Mouse (Mus musculus) heart, embryonic 11.5 days (tissue): ENCODE data around the gene Zfp945. TPM values are rescaled to one million over a fixed set of nuclear protein-coding genes. Genes with fewer than 3 reads are reported as not detected.

Experiments
- ATAC-seq: fragments of 200-750 bp; cut with Nextera tagmentation; replicated peaks from 2 replicates; pipeline ENCODE4 v1.8.0; 2017; ENCODE audit warnings: moderate library complexity; ENCODE audit not compliant: insufficient number of reproducible peaks, low FRiP score, low TSS enrichment
- H3K27ac ChIP-seq: fragments of 300-500 bp; sonication (generic); 2 replicates; pipeline ENCODE4 v1.5.1; 2014; ENCODE audit warnings: mild to moderate bottlenecking, low read depth, low read length
- H3K27me3 ChIP-seq: fragments of 300-500 bp; sonication (generic); 2 replicates; pipeline ENCODE4 v1.6.1; 2014; ENCODE audit warnings: mild to moderate bottlenecking, low read length, mixed read lengths; ENCODE audit not compliant: control insufficient read depth, insufficient read depth
- H3K36me3 ChIP-seq: fragments of 300-500 bp; sonication (generic); 2 replicates; pipeline ENCODE4 v1.6.1; 2014; ENCODE audit warnings: mild to moderate bottlenecking, low read length, moderate library complexity, mixed read lengths; ENCODE audit not compliant: control insufficient read depth, insufficient read depth
- H3K4me1 ChIP-seq: fragments of 300-500 bp; sonication (generic); 2 replicates; pipeline ENCODE4 v1.6.1; 2014; ENCODE audit warnings: low read length; ENCODE audit not compliant: control insufficient read depth, insufficient read depth
- H3K4me2 ChIP-seq: fragments of 300-500 bp; sonication (generic); 2 replicates; pipeline ENCODE4 v1.6.1; 2014; ENCODE audit warnings: mild to moderate bottlenecking, moderate library complexity
- H3K4me3 ChIP-seq: fragments of 300-500 bp; sonication (generic); 2 replicates; pipeline ENCODE4 v1.5.1; 2014; ENCODE audit warnings: low read depth, low read length
- H3K9ac ChIP-seq: fragments of 300-500 bp; sonication (generic); 2 replicates; pipeline ENCODE4 v1.6.1; 2014; ENCODE audit warnings: mild to moderate bottlenecking, low read depth, low read length, moderate library complexity
- H3K9me3 ChIP-seq: fragments of 300-500 bp; sonication (generic); replicated peaks from 2 replicates; pipeline ENCODE4 v1.6.1; 2016; ENCODE audit warnings: low read length; ENCODE audit not compliant: control insufficient read depth
- WGBS: fragments of 180-500 bp; shearing (Covaris S2); extraction: QIAGEN DNeasy Blood & Tissue Kit; methylation state at CpG from one replicate; pipeline ENCODE4 v1.1.7; 2014; ENCODE audit not compliant: insufficient replicate concordance; 5-methylcytosine and 5-hydroxymethylcytosine counted together
- polyA plus RNA-seq: library from polyadenylated mRNA; unstranded; fragments of >200 nt; fragmentation: Nextera tagmentation; extraction: Ambion mirVana; gene quantifications from 2 replicates; pipeline ENCODE4 v1.2.1, GENCODE M21; 2014

The Zfp945 gene
- polyA plus RNA-seq, 1 experiment from 2014 or later = 16.3 TPM

DNA sequence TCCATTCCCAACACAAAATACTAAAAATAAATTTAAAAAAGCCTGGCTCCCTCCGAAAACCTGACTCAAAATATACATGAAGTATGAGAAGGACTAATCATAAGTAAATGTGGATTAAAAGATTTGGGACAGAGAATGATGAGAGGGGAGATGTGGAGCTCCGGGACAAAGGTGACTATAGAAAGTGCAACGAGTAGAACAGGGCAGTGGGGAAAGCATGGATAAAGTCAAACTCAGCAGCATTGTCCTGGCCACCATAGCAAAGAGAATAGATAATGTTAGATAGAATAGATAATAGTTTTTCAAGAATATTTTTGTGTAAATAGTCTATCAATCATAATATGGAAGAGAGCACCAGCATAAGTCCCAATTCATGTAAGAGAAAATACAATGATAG lies 48.7 kb downstream of the Zfp945 start:
- no peaks in the 10 kb centered on the region for H3K27me3 ChIP-seq
- H3K36me3 ChIP-seq = no peaks in the 10 kb centered on the region
- ATAC-seq = no peak
- H3K9ac ChIP-seq = no peak overlapping the region; the same call in 1 of the 2 replicates
- peak overlapping the region; percentile 60 for H3K4me2 ChIP-seq
- no peak overlapping the region for H3K27ac ChIP-seq
- H3K9me3 ChIP-seq = no peaks in the 10 kb centered on the region
- H3K4me1 ChIP-seq = no peaks in the 10 kb centered on the region
- WGBS = 79% methylated on average over 3 of the region's 3 CpGs
- H3K4me3 ChIP-seq = peak overlapping the region; percentile 81

DNA sequence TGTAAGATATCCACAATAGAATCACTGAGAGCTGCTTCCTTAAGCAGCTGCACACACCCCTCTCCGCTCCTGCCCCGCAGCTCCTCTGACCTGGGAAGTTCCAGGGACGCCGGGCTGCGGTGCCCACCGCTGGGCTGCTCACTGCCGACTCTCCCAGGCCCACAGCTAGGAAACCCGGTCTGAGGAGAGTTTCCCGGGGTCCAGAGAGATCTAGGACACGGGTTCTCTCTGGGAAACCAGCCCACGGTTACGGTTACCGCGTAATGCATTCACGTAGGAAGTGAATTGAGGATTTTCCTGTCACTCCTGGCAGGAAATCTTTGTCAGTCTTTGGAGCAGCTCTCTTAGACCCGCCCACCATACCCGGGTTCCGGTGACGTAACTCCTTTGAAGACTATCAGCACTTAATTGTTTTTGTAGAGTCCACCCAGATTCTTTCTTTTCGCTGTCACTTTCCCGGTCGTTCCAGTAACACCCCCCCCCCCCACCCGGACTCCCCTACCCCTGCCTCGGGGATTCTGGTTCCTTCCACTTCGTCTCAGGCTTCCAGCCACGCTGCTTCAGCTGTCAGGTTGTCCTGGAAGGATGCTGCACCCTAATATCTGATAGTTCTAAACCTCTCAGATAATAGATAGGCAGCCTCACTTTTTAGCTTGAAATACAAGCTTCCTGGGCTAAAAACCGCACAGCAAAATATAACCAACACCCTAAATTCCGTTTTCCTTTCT lies 49.3 kb downstream of the Zfp945 start:
- no peaks in the 10 kb centered on the region for H3K4me1 ChIP-seq
- H3K4me3 ChIP-seq = peak overlapping the region; percentile 81
- H3K27me3 ChIP-seq = no peaks in the 10 kb centered on the region
- peak overlapping the region; percentile 83 for H3K9ac ChIP-seq
- no peaks in the 10 kb centered on the region for H3K9me3 ChIP-seq
- peak overlapping the region; percentile 60 for H3K4me2 ChIP-seq
- WGBS = 1% methylated on average over 28 of the region's 28 CpGs
- no peaks in the 10 kb centered on the region for H3K36me3 ChIP-seq
- peak; percentile 88 for ATAC-seq
- peak overlapping the region; percentile 84 for H3K27ac ChIP-seq

DNA sequence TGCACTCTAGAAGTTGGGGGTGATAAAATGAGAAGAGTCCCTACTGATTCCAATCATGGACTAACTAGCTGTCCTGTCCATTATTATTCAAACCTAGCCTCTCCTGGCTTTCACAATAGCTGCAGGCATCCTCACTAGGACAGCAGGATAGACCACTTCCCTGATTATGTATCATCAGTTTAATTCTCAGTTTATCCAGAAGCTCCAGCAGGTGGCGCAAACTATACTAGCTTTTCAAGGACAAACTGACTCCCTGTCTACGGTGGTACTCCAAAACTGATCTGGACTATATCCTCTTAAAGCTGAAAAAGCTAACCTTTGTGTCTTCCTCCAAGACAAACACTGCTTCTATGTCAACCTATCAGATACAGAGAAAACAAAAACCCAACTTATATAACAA lies 67.2 kb downstream of the Zfp945 start:
- Histone ChIP-seq H3K27ac (no peak overlapping the region), H3K4me1 (no peaks in the 10 kb centered on the region), H3K9me3 (no peaks in the 10 kb centered on the region; the same call in 1 of the 2 replicates), H3K9ac (no peak overlapping the region), H3K4me2 (no peak overlapping the region), H3K4me3 (no peak overlapping the region), H3K36me3 (no peaks in the 10 kb centered on the region), H3K27me3 (no peaks in the 10 kb centered on the region)
- 59% methylated on average over 2 of the region's 2 CpGs for WGBS
- ATAC-seq = no peak

Other genes starting within 250 kb of the Zfp945 start
- gene Vmn2r113, start 75.8 kb upstream of the Zfp945 start, polyA plus RNA-seq = not detected in 2 replicates
- not detected in 2 replicates for gene Vmn2r-ps130, start 194.0 kb upstream of the Zfp945 start, polyA plus RNA-seq